Mouse (Mus musculus) stomach, postnatal 0 days (tissue): ENCODE measurements at regions not wholly inside any gene's neighbourhood (a gene's known extent, or its start where the extent isn't known, plus 50 kb on each side); places are given as distances from the start of the nearest gene placed in this dataset.

Source experiments
- ATAC-seq: fragments of 200-750 bp; cut with Nextera tagmentation; 2 replicates; pipeline ENCODE4 v1.8.0; 2017; ENCODE audit not compliant: low FRiP score, low TSS enrichment
- DNase-seq: peaks from one replicate; pipeline ENCODE4 v3.0.0-alpha.2; 2016; ENCODE audit warnings: low spot score
- H3K27ac ChIP-seq: fragments of 300-500 bp; sonication (generic); replicated peaks from 2 replicates; pipeline ENCODE4 v1.5.1; 2014; ENCODE audit warnings: mild to moderate bottlenecking, control low read depth
- H3K27me3 ChIP-seq: fragments of 300-500 bp; sonication (generic); 2 replicates; pipeline ENCODE4 v1.6.1; 2014; ENCODE audit warnings: low read length; ENCODE audit not compliant: control insufficient read depth, insufficient read depth
- H3K36me3 ChIP-seq: fragments of 300-500 bp; sonication (generic); 2 replicates; pipeline ENCODE4 v1.6.1; 2014; ENCODE audit warnings: low read length, mixed read lengths; ENCODE audit not compliant: control insufficient read depth, insufficient read depth
- H3K4me1 ChIP-seq: fragments of 300-500 bp; sonication (generic); replicated peaks from 2 replicates; pipeline ENCODE4 v1.6.1; 2014; ENCODE audit warnings: antibody characterized with exemption; ENCODE audit not compliant: control insufficient read depth, insufficient read depth
- H3K4me2 ChIP-seq: fragments of 300-500 bp; sonication (generic); replicated peaks from 2 replicates; pipeline ENCODE4 v1.6.1; 2014; ENCODE audit warnings: low read depth, mild to moderate bottlenecking, control low read depth, moderate library complexity
- H3K4me3 ChIP-seq: fragments of 300-500 bp; sonication (generic); 2 replicates; pipeline ENCODE4 v1.5.1; 2014; ENCODE audit warnings: low read depth, low read length, control low read depth
- H3K9ac ChIP-seq: fragments of 300-500 bp; sonication (generic); 2 replicates; pipeline ENCODE4 v1.6.1; 2014; ENCODE audit warnings: mild to moderate bottlenecking, low read length, control low read depth, mixed read lengths
- H3K9me3 ChIP-seq: fragments of 300-500 bp; sonication (generic); 2 replicates; pipeline ENCODE4 v1.6.1; 2016; ENCODE audit warnings: low read length; ENCODE audit not compliant: control insufficient read depth
- CTCF ChIP-seq: IDR thresholded peaks from 2 replicates; pipeline ENCODE4 v1.5.1; 2016; ENCODE audit warnings: antibody characterized with exemption, low read depth, mild to moderate bottlenecking, moderate library complexity
- EP300 ChIP-seq: optimal IDR thresholded peaks from 2 replicates; pipeline ENCODE3; 2016; ENCODE audit warnings: antibody characterized with exemption
- WGBS: fragments of 180-500 bp; shearing (Covaris S2); extraction: QIAGEN DNeasy Blood & Tissue Kit; methylation state at CpG from one replicate; pipeline ENCODE4 v1.1.7; 2014; 5-methylcytosine and 5-hydroxymethylcytosine counted together

GRCm38 (mm10) chr1:59403831-59404547, 78.2 kb upstream of the Fzd7 start:
- Histone ChIP-seq H3K4me1 (no peaks in the 10 kb centered on the region), H3K36me3 (no peaks in the 10 kb centered on the region), H3K9ac (no peak overlapping the region), H3K27me3 (no peaks in the 10 kb centered on the region), H3K9me3 (no peaks in the 10 kb centered on the region), H3K27ac (no peak overlapping the region), H3K4me3 (no peak overlapping the region), H3K4me2 (no peak overlapping the region)
- 83% methylated on average over 9 of the region's 9 CpGs for WGBS
- DNase-seq (no peak), ATAC-seq (no peak)
- TF ChIP-seq CTCF = no peak
- no peak for TF ChIP-seq EP300

- no peaks in the 10 kb centered on the region for H3K4me1 ChIP-seq
- WGBS = 77% methylated on average over 8 of the region's 8 CpGs
- no peak overlapping the region for H3K9ac ChIP-seq
- no peak overlapping the region for H3K4me3 ChIP-seq
- ATAC-seq (no peak), DNase-seq (no peak)
- no peaks in the 10 kb centered on the region for H3K36me3 ChIP-seq
- no peaks in the 10 kb centered on the region for H3K27me3 ChIP-seq
- no peak overlapping the region for H3K4me2 ChIP-seq
- no peaks in the 10 kb centered on the region for H3K9me3 ChIP-seq
- no peak overlapping the region for H3K27ac ChIP-seq
- no peak for TF ChIP-seq CTCF
- no peak for TF ChIP-seq EP300
Observed at GRCm38 (mm10) chr1:59405370-59405769, 76.9 kb upstream of the Fzd7 start.

- no peaks in the 10 kb centered on the region for H3K36me3 ChIP-seq
- H3K4me3 ChIP-seq = no peak overlapping the region
- 51% methylated on average over 6 of the region's 6 CpGs for WGBS
- no peak overlapping the region for H3K9ac ChIP-seq
- ATAC-seq (no peak), DNase-seq (no peak)
- H3K27ac ChIP-seq = no peak overlapping the region
- no peak overlapping the region for H3K4me2 ChIP-seq
- no peaks in the 10 kb centered on the region for H3K9me3 ChIP-seq
- H3K27me3 ChIP-seq = no peaks in the 10 kb centered on the region
- no peak for TF ChIP-seq CTCF
- TF ChIP-seq EP300 = no peak
- no peaks in the 10 kb centered on the region for H3K4me1 ChIP-seq
Observed at GRCm38 (mm10) chr1:59406741-59407306, 75.4 kb upstream of the Fzd7 start.

DNA sequence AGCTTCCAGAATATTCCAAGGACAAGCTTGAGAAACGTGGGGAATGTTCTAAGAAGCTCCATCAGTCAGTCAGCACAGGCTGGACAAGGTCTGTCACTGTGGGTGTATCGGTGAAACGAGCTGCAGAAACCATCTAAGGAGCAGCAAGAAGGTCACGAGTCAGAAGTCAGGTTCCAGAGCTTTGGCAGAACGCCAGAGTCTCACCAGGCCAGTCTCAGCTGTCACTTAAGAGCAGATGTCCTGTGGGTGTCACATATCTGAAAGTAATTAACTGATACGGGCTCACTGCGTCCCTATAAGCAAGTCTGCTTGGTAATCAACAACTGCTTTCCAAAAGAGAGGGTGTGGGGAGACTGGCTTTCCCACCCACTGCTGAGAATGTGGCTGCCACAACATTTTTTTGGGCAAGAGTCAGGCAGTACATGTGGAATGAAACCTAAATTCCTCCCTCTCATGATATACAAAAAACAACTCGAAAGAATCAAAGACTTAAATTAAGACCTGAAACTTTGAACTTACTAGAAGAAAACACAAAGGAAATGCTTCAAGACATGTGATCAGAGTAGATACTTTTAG, 72.6 kb upstream of the Fzd7 start:
- DNase-seq = no peak
- no peak for ATAC-seq
- WGBS = 27% methylated on average over 8 of the region's 8 CpGs

GRCm38 (mm10) chr1:59413264-59413663, 69.0 kb upstream of the Fzd7 start:
- no peak overlapping the region for H3K9ac ChIP-seq
- H3K27me3 ChIP-seq = no peaks in the 10 kb centered on the region
- ATAC-seq (no peak), DNase-seq (no peak)
- H3K36me3 ChIP-seq = no peaks in the 10 kb centered on the region
- H3K9me3 ChIP-seq = no peaks in the 10 kb centered on the region
- no peaks in the 10 kb centered on the region for H3K4me1 ChIP-seq
- H3K4me2 ChIP-seq = no peak overlapping the region
- TF ChIP-seq EP300 = no peak
- TF ChIP-seq CTCF = no peak
- WGBS = 87% methylated on average over 8 of the region's 8 CpGs
- no peak overlapping the region for H3K27ac ChIP-seq
- no peak overlapping the region for H3K4me3 ChIP-seq

More for the DNA sequence above, 72.6 kb upstream of the Fzd7 start:
- no peak for TF ChIP-seq CTCF
- no peak for TF ChIP-seq EP300
- no peaks in the 10 kb centered on the region for H3K27me3 ChIP-seq
- no peak overlapping the region for H3K4me2 ChIP-seq
- H3K9ac ChIP-seq = no peak overlapping the region
- no peak overlapping the region for H3K4me3 ChIP-seq
- H3K36me3 ChIP-seq = no peaks in the 10 kb centered on the region
- H3K4me1 ChIP-seq = no peaks in the 10 kb centered on the region
- no peak overlapping the region for H3K27ac ChIP-seq
- H3K9me3 ChIP-seq = no peaks in the 10 kb centered on the region
